Mouse (Mus musculus) myocyte (in vitro differentiated cells): ENCODE measurements around the gene 6430628N08Rik.

Source experiments
- CEBPB ChIP-seq: IDR thresholded peaks from 2 replicates; pipeline ENCODE4 v1.6.1; 2011; ENCODE audit warnings: mild to moderate bottlenecking, moderate library complexity; ENCODE audit not compliant: poor library complexity, insufficient read depth, severe bottlenecking
- E2F4 ChIP-seq: IDR thresholded peaks from one replicate; pipeline ENCODE4 v1.6.1; 2011; ENCODE audit warnings: mild to moderate bottlenecking, control low read depth, moderate library complexity; ENCODE audit not compliant: insufficient read depth
- MAX ChIP-seq: IDR thresholded peaks from one replicate; pipeline ENCODE4 v1.6.1; 2011; ENCODE audit warnings: low read depth, mild to moderate bottlenecking, control low read depth
- MYOD1 ChIP-seq, 3 experiments: IDR thresholded peaks; one replicate each; pipeline ENCODE4 v1.6.1; 2011; ENCODE audit warnings: control low read depth in 2 of 3, low read depth in 2 of 3, mild to moderate bottlenecking in 2 of 3, moderate library complexity in 1 of 3; ENCODE audit not compliant: insufficient read length in 2 of 3, control insufficient read depth in 1 of 3
- MYOG ChIP-seq, 3 experiments: IDR thresholded peaks; one replicate each; pipeline ENCODE4 v1.6.1; 2011; ENCODE audit warnings: control low read depth in 2 of 3, low read depth in 2 of 3, mild to moderate bottlenecking in 2 of 3; ENCODE audit not compliant: insufficient read length in 2 of 3, control insufficient read depth in 1 of 3, insufficient read depth in 1 of 3
- POLR2A ChIP-seq: IDR thresholded peaks from one replicate; pipeline ENCODE4 v1.6.1; 2011; ENCODE audit warnings: low read depth, mild to moderate bottlenecking, control low read depth, moderate library complexity; ENCODE audit not compliant: insufficient read length
- POLR2AphosphoS2 ChIP-seq: IDR thresholded peaks from one replicate; pipeline ENCODE4 v1.6.1; 2011; ENCODE audit warnings: low read depth, control low read depth; ENCODE audit not compliant: insufficient read length
- REST ChIP-seq: IDR thresholded peaks from one replicate; pipeline ENCODE4 v1.6.1; 2011; ENCODE audit warnings: mild to moderate bottlenecking, control low read depth, moderate library complexity; ENCODE audit not compliant: insufficient read depth, insufficient read length
- SRF ChIP-seq: IDR thresholded peaks from one replicate; pipeline ENCODE4 v1.6.1; 2011; ENCODE audit warnings: low read depth; ENCODE audit not compliant: control insufficient read depth, insufficient read length
- TCF12 ChIP-seq: IDR thresholded peaks from one replicate; pipeline ENCODE4 v1.6.1; 2011; ENCODE audit warnings: mild to moderate bottlenecking, control low read depth; ENCODE audit not compliant: poor library complexity, insufficient read depth, severe bottlenecking
- TCF3 ChIP-seq: IDR thresholded peaks from one replicate; pipeline ENCODE4 v1.6.1; 2011; ENCODE audit warnings: low read depth, control low read depth; ENCODE audit not compliant: insufficient read length
- USF1 ChIP-seq: IDR thresholded peaks from one replicate; pipeline ENCODE4 v1.6.1; 2011; ENCODE audit warnings: low read depth, mild to moderate bottlenecking, control low read depth, moderate library complexity

- TF ChIP-seq CEBPB, result no peak
- TF ChIP-seq POLR2A, result no peak
- TF ChIP-seq MAX, result no peak
- TF ChIP-seq POLR2AphosphoS2, result no peak
- no peak for TF ChIP-seq MYOD1 (IDR thresholded peaks at IDR 0.05; ENCODE audit: control insufficient read depth in 1 of 3, insufficient read length in 2 of 3, low read depth in 2 of 3)
- no peak for TF ChIP-seq SRF
- no peak for TF ChIP-seq USF1
- no peak for TF ChIP-seq TCF12
- no peak for TF ChIP-seq REST
- TF ChIP-seq MYOG (IDR thresholded peaks at IDR 0.05; ENCODE audit: control insufficient read depth in 1 of 3, insufficient read depth in 1 of 3, insufficient read length in 2 of 3, low read depth in 2 of 3), result no peak
- no peak for TF ChIP-seq E2F4
- no peak for TF ChIP-seq TCF3
These were observed 46.2 kb downstream of the 6430628N08Rik start for GRCm38 (mm10) chr4:115936646-115937045.
